Mouse (Mus musculus): Measurements from ENCODE around the gene Hoxa9.

DNA sequence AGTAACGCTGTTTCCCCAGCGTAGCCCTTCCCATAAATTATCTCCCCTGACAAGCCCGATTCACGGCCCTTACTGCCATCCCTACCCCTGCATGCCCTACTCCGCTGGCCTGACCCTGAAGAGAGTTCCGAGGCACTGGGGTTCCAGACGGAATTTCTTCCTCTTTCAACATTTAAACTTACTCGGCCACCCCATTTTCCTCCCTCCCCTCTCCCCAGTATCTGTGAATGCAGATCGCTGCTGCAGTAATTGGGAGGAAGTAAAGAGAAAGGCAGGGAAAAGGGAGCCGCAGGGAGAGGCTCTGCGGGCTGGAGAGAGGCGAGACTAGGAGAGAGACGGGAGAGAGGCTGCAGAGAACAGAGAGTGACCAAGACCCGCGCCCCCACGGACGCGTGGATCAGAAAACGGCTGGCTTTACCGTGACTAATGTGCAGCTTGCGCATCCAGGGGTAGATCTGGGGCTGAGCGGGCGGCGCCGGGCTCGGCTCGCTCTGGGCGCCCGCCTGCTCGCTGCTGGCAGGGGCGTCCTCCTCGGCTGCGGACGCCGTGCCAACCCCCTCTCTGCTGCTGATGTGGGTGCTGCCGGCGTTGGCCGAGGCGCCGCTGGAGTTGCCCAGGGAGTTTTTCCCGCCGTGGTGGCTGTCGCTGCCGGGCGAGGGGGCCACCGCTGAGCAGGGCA, 27.4 kb downstream of the Hoxa9 start:
- no peak for TF ChIP-seq EP300 (IDR thresholded peaks at IDR 0.05; ENCODE audit: low read depth)
- TF ChIP-seq CTCF (IDR thresholded peaks at IDR 0.05; ENCODE audit: low read depth) = no peak
